Mouse (Mus musculus): Measurements from ENCODE around the gene Mrpl21. TPM values are rescaled to one million over a fixed set of nuclear protein-coding genes. Genes with fewer than 3 reads are reported as not detected.

Mrpl21 gene
- polyA plus RNA-seq, 1 experiment = 77.6 TPM

DNA sequence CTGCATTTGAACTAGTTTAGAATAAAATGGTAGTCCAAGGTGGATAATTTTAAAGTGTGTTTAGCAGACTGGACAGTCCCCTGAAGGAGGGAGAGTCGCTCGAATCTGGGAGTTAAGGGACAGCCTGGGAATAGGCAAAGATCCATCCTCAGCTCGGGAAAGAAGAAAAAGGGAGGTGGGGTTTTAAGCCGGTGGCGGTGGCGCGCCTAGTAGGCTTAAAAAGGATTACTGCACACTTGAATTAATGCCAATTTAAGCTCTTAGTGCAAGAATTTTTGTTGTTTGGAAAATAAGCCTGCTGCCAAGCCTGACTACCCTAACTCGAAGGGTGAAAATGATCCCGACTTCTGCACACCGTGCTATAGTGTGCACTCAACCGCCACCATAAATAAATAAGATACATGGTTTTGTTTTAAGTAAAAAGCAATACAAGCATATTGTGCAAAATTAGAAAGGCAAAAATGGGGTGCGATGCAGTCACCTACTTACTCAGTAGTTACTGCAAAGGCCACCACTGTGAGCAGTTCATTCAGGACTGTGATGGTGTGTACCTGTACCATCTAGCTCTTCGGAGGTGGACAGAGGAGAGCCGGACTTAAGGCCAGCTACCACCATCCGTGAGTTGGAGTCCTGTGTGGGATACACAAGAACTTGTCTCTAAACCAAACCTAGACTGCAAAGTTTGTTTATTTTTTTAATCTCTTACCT, 43.2 kb downstream of the Mrpl21 start:
- no peaks in the 10 kb centered on the region for H3K27me3 ChIP-seq (ENCODE audit: control insufficient read depth, insufficient read depth, low read length, poor library complexity, severe bottlenecking)
- H3K4me1 ChIP-seq (ENCODE audit: control insufficient read depth, insufficient read depth, low read length) = no peaks in the 10 kb centered on the region
- H3K4me3 ChIP-seq (ENCODE audit: low read depth, low read length) = peak overlapping the region; percentile 52
- H3K9me3 ChIP-seq (replicated peaks; ENCODE audit: control insufficient read depth, insufficient read depth, low read length, poor library complexity, severe bottlenecking) = no peaks in the 10 kb centered on the region
- H3K27ac ChIP-seq (ENCODE audit: insufficient read depth, low read length) = no peak overlapping the region
- no peak for TF ChIP-seq CTCF (IDR thresholded peaks at IDR 0.05; ENCODE audit: low read depth, low read length)
- TF ChIP-seq EP300 (IDR thresholded peaks at IDR 0.05; ENCODE audit: insufficient read depth, low read depth, low read length) = no peak
- TF ChIP-seq POLR2A (IDR thresholded peaks at IDR 0.05; ENCODE audit: insufficient read depth, low read length) = no peak
- no peaks in the 10 kb centered on the region for H3K36me3 ChIP-seq (ENCODE audit: control insufficient read depth, insufficient read depth, low read length, poor library complexity, severe bottlenecking)
- peak overlapping the region; percentile 53 for H3K9ac ChIP-seq (ENCODE audit: low read depth, poor library complexity, severe bottlenecking)

DNA sequence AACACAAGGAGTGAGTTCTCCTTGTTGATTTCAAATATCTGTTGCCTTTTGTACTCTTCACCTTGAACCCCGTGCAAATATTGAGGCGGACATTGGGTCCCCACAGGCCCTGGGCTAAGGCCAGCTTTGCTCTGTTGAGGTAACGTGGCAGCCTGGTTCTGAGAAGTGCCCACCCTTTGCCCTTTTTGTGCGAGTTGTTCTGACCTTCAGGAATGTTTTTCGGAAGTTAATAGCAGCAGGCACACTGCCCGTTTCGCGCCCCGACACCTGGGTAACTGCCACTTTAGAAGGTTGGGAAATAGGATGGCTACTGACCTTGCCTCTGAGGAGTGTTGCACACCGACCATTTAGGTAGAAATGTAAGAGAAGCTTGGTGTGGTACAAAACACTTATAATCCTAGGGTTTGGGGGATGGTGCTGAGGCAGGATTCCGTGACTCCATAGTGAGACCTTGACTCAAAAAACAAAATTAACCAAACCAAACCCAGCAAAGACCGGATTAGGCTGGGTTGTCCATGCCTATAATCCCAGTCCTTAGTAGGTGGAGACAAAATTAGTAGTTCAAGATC, 43.9 kb downstream of the Mrpl21 start:
- Histone ChIP-seq H3K4me3 (ENCODE audit: low read depth, low read length) (no peak overlapping the region), H3K27ac (ENCODE audit: insufficient read depth, low read length) (no peak overlapping the region), H3K9ac (ENCODE audit: low read depth, poor library complexity, severe bottlenecking) (no peak overlapping the region), H3K36me3 (ENCODE audit: control insufficient read depth, insufficient read depth, low read length, poor library complexity, severe bottlenecking) (no peaks in the 10 kb centered on the region), H3K4me1 (ENCODE audit: control insufficient read depth, insufficient read depth, low read length) (no peaks in the 10 kb centered on the region), H3K9me3 (replicated peaks; ENCODE audit: control insufficient read depth, insufficient read depth, low read length, poor library complexity, severe bottlenecking) (no peaks in the 10 kb centered on the region), H3K27me3 (ENCODE audit: control insufficient read depth, insufficient read depth, low read length, poor library complexity, severe bottlenecking) (no peaks in the 10 kb centered on the region)
- TF ChIP-seq CTCF (IDR thresholded peaks at IDR 0.05; ENCODE audit: low read depth, low read length) = no peak
- no peak for TF ChIP-seq EP300 (IDR thresholded peaks at IDR 0.05; ENCODE audit: insufficient read depth, low read depth, low read length)

- no peak overlapping the region for H3K27ac ChIP-seq (ENCODE audit: insufficient read depth, low read length)
- H3K4me1 ChIP-seq (ENCODE audit: control insufficient read depth, insufficient read depth, low read length) = no peaks in the 10 kb centered on the region
- H3K27me3 ChIP-seq (ENCODE audit: control insufficient read depth, insufficient read depth, low read length, poor library complexity, severe bottlenecking) = no peaks in the 10 kb centered on the region
- no peak overlapping the region for H3K9ac ChIP-seq (ENCODE audit: low read depth, poor library complexity, severe bottlenecking)
- TF ChIP-seq POLR2A (IDR thresholded peaks at IDR 0.05; ENCODE audit: insufficient read depth, low read length) (no peak), EP300 (IDR thresholded peaks at IDR 0.05; ENCODE audit: insufficient read depth, low read depth, low read length) (no peak), CTCF (IDR thresholded peaks at IDR 0.05; ENCODE audit: low read depth, low read length) (no peak)
- H3K36me3 ChIP-seq (ENCODE audit: control insufficient read depth, insufficient read depth, low read length, poor library complexity, severe bottlenecking) = no peaks in the 10 kb centered on the region
- H3K9me3 ChIP-seq (replicated peaks; ENCODE audit: control insufficient read depth, insufficient read depth, low read length, poor library complexity, severe bottlenecking) = no peaks in the 10 kb centered on the region
- no peak overlapping the region for H3K4me3 ChIP-seq (ENCODE audit: low read depth, low read length)
Measured at GRCm38 (mm10) chr19:3333247-3333646, 50.5 kb downstream of the Mrpl21 start.

DNA sequence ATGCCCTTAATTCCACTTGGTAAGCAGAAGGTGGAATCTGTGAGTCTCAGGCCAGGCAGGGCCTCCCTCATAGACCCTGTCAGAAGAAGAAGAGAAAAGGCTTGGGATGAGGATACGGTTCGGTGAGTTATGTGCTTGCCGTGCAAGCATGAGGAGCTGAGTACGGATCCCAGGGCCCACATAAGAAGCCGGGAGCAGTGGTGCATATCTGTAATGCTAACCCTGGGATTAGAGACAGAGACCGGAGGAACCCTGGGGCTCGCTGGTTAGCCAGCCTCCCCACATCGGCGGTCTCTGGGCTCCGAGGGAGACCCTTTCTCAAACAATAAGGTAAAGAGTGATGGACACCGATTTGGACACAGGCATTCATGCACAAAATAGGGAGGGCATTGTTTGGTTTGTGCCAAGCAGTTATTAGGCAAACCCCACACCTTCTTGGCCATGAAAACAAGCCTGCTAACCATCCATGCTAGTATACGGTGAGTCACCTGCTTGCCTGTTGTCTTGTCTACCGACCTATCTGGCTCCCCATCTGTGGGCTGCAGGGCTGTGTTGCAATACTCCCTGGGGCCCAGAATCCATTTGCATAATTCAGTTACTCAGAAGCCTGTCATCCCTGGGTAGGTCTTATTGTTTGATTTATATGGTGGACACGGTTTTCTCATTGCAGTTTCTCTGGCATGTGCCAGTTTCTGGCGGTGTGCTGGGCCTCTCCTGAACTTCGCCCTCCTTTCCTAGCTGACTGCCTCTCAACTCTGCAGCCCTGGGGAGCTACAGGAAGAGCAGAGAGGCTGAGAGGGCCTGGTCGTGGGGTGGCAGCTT, 51.2 kb downstream of the Mrpl21 start:
- Histone ChIP-seq H3K27ac (ENCODE audit: insufficient read depth, low read length) (no peak overlapping the region), H3K27me3 (ENCODE audit: control insufficient read depth, insufficient read depth, low read length, poor library complexity, severe bottlenecking) (no peaks in the 10 kb centered on the region), H3K9ac (ENCODE audit: low read depth, poor library complexity, severe bottlenecking) (no peak overlapping the region), H3K4me3 (ENCODE audit: low read depth, low read length) (no peak overlapping the region), H3K36me3 (ENCODE audit: control insufficient read depth, insufficient read depth, low read length, poor library complexity, severe bottlenecking) (no peaks in the 10 kb centered on the region), H3K9me3 (replicated peaks; ENCODE audit: control insufficient read depth, insufficient read depth, low read length, poor library complexity, severe bottlenecking) (no peaks in the 10 kb centered on the region), H3K4me1 (ENCODE audit: control insufficient read depth, insufficient read depth, low read length) (no peaks in the 10 kb centered on the region)
- TF ChIP-seq POLR2A (IDR thresholded peaks at IDR 0.05; ENCODE audit: insufficient read depth, low read length) = no peak
- no peak for TF ChIP-seq CTCF (IDR thresholded peaks at IDR 0.05; ENCODE audit: low read depth, low read length)
- TF ChIP-seq EP300 (IDR thresholded peaks at IDR 0.05; ENCODE audit: insufficient read depth, low read depth, low read length) = no peak

DNA sequence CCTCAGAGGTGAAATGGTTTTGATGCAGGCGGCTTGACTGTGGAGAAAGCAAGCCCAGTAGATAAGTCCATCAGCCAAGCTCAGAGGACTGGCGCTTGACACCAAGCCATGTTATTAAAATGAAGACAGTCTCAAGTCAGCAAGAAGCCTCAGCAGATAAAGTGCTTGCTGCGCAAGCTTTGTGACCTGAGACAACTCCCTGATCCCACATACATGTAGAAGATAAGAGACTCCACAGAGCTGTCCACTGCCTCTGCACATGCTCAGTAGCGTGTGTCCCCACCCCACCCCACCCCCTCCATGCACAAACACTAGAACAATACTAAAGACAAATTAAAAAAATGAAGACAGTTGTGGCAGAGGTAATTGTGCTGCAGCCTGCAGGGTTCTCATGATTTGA, 51.8 kb downstream of the Mrpl21 start:
- H3K9ac ChIP-seq (ENCODE audit: low read depth, poor library complexity, severe bottlenecking) = no peak overlapping the region
- TF ChIP-seq EP300 (IDR thresholded peaks at IDR 0.05; ENCODE audit: insufficient read depth, low read depth, low read length) (no peak), POLR2A (IDR thresholded peaks at IDR 0.05; ENCODE audit: insufficient read depth, low read length) (no peak), CTCF (IDR thresholded peaks at IDR 0.05; ENCODE audit: low read depth, low read length) (no peak)
- H3K9me3 ChIP-seq (replicated peaks; ENCODE audit: control insufficient read depth, insufficient read depth, low read length, poor library complexity, severe bottlenecking) = no peaks in the 10 kb centered on the region
- no peaks in the 10 kb centered on the region for H3K36me3 ChIP-seq (ENCODE audit: control insufficient read depth, insufficient read depth, low read length, poor library complexity, severe bottlenecking)
- H3K27ac ChIP-seq (ENCODE audit: insufficient read depth, low read length) = no peak overlapping the region
- H3K27me3 ChIP-seq (ENCODE audit: control insufficient read depth, insufficient read depth, low read length, poor library complexity, severe bottlenecking) = no peaks in the 10 kb centered on the region
- no peaks in the 10 kb centered on the region for H3K4me1 ChIP-seq (ENCODE audit: control insufficient read depth, insufficient read depth, low read length)
- H3K4me3 ChIP-seq (ENCODE audit: low read depth, low read length) = no peak overlapping the region

DNA sequence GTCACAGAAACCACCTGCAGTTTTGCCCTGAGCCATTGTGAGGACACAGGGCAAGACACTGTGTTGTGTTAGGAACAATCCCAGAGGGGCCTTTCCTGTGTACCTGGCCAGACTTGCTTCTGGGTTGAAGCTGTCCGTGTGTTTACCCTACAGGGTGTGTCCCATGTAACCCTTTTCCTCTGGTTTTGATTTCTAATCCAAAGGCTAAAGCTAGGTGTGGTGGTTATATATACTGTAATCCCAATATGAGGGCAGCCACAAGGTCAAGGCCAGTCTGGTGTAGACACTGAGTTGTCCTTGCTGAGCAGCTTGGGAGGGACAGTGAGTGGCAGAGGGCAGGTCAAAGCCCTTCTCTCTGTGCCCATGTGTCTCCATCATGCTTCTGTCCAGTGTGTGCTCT, 53.2 kb downstream of the Mrpl21 start:
- H3K27ac ChIP-seq (ENCODE audit: insufficient read depth, low read length) = no peak overlapping the region
- H3K9ac ChIP-seq (ENCODE audit: low read depth, poor library complexity, severe bottlenecking) = no peak overlapping the region
- H3K9me3 ChIP-seq (replicated peaks; ENCODE audit: control insufficient read depth, insufficient read depth, low read length, poor library complexity, severe bottlenecking) = no peaks in the 10 kb centered on the region
- TF ChIP-seq POLR2A (IDR thresholded peaks at IDR 0.05; ENCODE audit: insufficient read depth, low read length) (no peak), EP300 (IDR thresholded peaks at IDR 0.05; ENCODE audit: insufficient read depth, low read depth, low read length) (no peak), CTCF (IDR thresholded peaks at IDR 0.05; ENCODE audit: low read depth, low read length) (no peak)
- H3K36me3 ChIP-seq (ENCODE audit: control insufficient read depth, insufficient read depth, low read length, poor library complexity, severe bottlenecking) = no peaks in the 10 kb centered on the region
- no peak overlapping the region for H3K4me3 ChIP-seq (ENCODE audit: low read depth, low read length)
- H3K4me1 ChIP-seq (ENCODE audit: control insufficient read depth, insufficient read depth, low read length) = no peaks in the 10 kb centered on the region
- H3K27me3 ChIP-seq (ENCODE audit: control insufficient read depth, insufficient read depth, low read length, poor library complexity, severe bottlenecking) = no peaks in the 10 kb centered on the region
